Mouse (Mus musculus) ovary, postnatal 10 days (tissue): ENCODE data around the gene Mcpt1.
"Not testable (repeated sequence)": the region's sequence is repeated elsewhere in the genome, so short reads cannot be mapped to it uniquely, and the experiment has no call there.

Experiments used
- DNase-seq: peaks from one replicate; pipeline ENCODE4 v3.0.0; 2022; ENCODE audit warnings: low spot score

Mcpt1 gene

GRCm38 (mm10) chr14:56017671-56018070 lies at the start of gene Mcpt1:
Gene Mcpt1 (plus strand): TSS chr14:56017971.
- DNase-seq: not testable (repeated sequence)

GRCm38 (mm10) chr14:55987464-55987863 lies 30.3 kb upstream of the Mcpt1 start:
- not testable (repeated sequence) for DNase-seq

GRCm38 (mm10) chr14:56013147-56013546 lies 4.6 kb upstream of the Mcpt1 start:
- DNase-seq: no peak

GRCm38 (mm10) chr14:56013924-56014323 lies 3.8 kb upstream of the Mcpt1 start:
- no peak for DNase-seq

- DNase-seq: no peak
These were observed 1.7 kb downstream of the Mcpt1 start for GRCm38 (mm10) chr14:56019446-56019845.

- DNase-seq: not testable (repeated sequence)
These were observed 3.5 kb downstream of the Mcpt1 start for GRCm38 (mm10) chr14:56021305-56021704.

- not testable (repeated sequence) for DNase-seq
These were observed 12.6 kb downstream of the Mcpt1 start, which contains the start of gene Mcpt9 for GRCm38 (mm10) chr14:56030395-56030794. Gene Mcpt9 (minus strand): TSS chr14:56030495.

- no peak for DNase-seq
These were observed 16.7 kb downstream of the Mcpt1 start for GRCm38 (mm10) chr14:56034433-56034832.

GRCm38 (mm10) chr14:56041792-56042191 lies 24.0 kb downstream of the Mcpt1 start, which contains the start of gene Mcpt2:
Gene Mcpt2 (plus strand): TSS chr14:56042041.
- DNase-seq: not testable (repeated sequence)

GRCm38 (mm10) chr14:56055408-56055807 lies 37.6 kb downstream of the Mcpt1 start:
- DNase-seq: no peak

GRCm38 (mm10) chr14:56057722-56058121 lies 40.0 kb downstream of the Mcpt1 start:
- DNase-seq: no peak

GRCm38 (mm10) chr14:56062213-56062612 lies 44.4 kb downstream of the Mcpt1 start, which contains the start of gene Mcpt4:
Gene Mcpt4 (minus strand): TSS chr14:56062313.
- DNase-seq: not testable (repeated sequence)
